In the genomic region with DNA sequence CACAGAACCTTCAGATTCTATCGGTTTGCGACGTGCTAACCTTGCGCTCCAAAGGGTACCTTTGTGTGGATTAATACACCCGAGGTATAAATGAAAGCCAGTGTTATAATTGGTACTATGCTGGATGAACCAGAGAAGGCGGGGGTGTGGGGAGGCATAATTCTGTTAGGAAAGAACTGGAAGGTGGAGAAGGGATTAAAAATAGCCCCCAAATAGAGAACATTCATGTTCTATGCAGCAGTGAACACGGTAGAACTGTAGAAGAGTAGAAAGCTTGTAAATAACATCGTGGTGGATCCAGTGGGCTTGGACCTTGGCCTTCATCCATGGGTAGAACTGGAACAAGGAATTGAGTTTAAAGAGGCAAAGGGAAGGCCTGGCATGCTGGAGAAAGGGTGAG, we compare ENCODE assay signal across 34 mouse cellular contexts. TPM values are rescaled to one million over a fixed set of nuclear protein-coding genes. Genes with fewer than 3 reads are reported as not detected.
"Had no signal": no experiment of that assay in that cellular context is flagged by ENCODE, and none has a peak within 500 bp of the region (broad histone marks: within the 10 kb centered on the region; RNA-seq: fewer than 3 reads in every experiment).

No protein-coding gene starts in this region.

- DNase-seq: heart, postnatal 10 days; heart, postnatal 14 days; heart, postnatal 36 days; heart, postnatal 4 days; kidney, adult 11 months; kidney, adult 18-20 months; kidney, adult 2 months; kidney, adult 8-10 months; kidney, adult 9 months; kidney, postnatal 10 days; kidney, postnatal 14 days; kidney, postnatal 25 days; kidney, postnatal 36 days; kidney, postnatal 4 days; layer of hippocampus, adult 9-11 months; layer of hippocampus, postnatal 36 days had no signal

- H3K36me3 ChIP-seq: heart, embryonic 13.5 days; heart, embryonic 15.5 days; hindbrain, embryonic 10.5 days; hindbrain, embryonic 12.5 days; hindbrain, embryonic 13.5 days; hindbrain, embryonic 15.5 days; intestine, embryonic 15.5 days; kidney, embryonic 15.5 days had no signal

- H3K9me3 ChIP-seq: heart, embryonic 10.5 days; heart, embryonic 13.5 days; heart, embryonic 15.5 days; hindbrain, embryonic 10.5 days; hindbrain, embryonic 12.5 days; hindbrain, embryonic 13.5 days; hindbrain, embryonic 15.5 days; intestine, embryonic 15.5 days; kidney, embryonic 15.5 days had no signal

- H3K4me3 ChIP-seq: heart, embryonic 10.5 days; heart, embryonic 13.5 days; heart, embryonic 15.5 days; hindbrain, embryonic 10.5 days; hindbrain, embryonic 12.5 days; hindbrain, embryonic 13.5 days; hindbrain, embryonic 15.5 days; intestine, embryonic 15.5 days; kidney, embryonic 15.5 days; layer of hippocampus, adult 2 months had no signal

- H3K27ac ChIP-seq: heart, embryonic 10.5 days; heart, embryonic 13.5 days; heart, embryonic 15.5 days; hindbrain, embryonic 10.5 days; hindbrain, embryonic 12.5 days; hindbrain, embryonic 13.5 days; hindbrain, embryonic 14.5 days; hindbrain, embryonic 15.5 days; hindbrain, postnatal 0 days; intestine, embryonic 15.5 days; kidney, embryonic 15.5 days; kidney, postnatal 0 days; layer of hippocampus, adult 2 months had no signal

- H3K9ac ChIP-seq: heart, embryonic 13.5 days; heart, embryonic 15.5 days; hindbrain, embryonic 12.5 days; hindbrain, embryonic 13.5 days; hindbrain, embryonic 14.5 days; hindbrain, embryonic 15.5 days; intestine, embryonic 15.5 days; kidney, embryonic 15.5 days had no signal

- ATAC-seq: hindbrain, embryonic 16.5 days; hindbrain, postnatal 0 days; inflammation-experienced regulatory T-cells, adult 6 months; intestine, embryonic 15.5 days; intestine, embryonic 16.5 days; intestine, postnatal 0 days had no signal

- H3K4me2 ChIP-seq: heart, embryonic 11.5 days; heart, embryonic 13.5 days; heart, embryonic 15.5 days; hindbrain, embryonic 12.5 days; hindbrain, embryonic 13.5 days; hindbrain, embryonic 14.5 days; hindbrain, embryonic 15.5 days; intestine, embryonic 15.5 days; kidney, embryonic 15.5 days had no signal

- H3K27me3 ChIP-seq: heart, embryonic 13.5 days; heart, embryonic 15.5 days; hindbrain, embryonic 12.5 days; hindbrain, embryonic 13.5 days; hindbrain, embryonic 15.5 days; intestine, embryonic 15.5 days; kidney, embryonic 15.5 days had no signal

RNA-seq across cellular contexts. Expression of a gene that starts 40.0 kb away (rescaled TPM):
- polyA plus RNA-seq: inflammation-experienced regulatory T-cells, adult 6 months had no signal
